Mouse (Mus musculus) left cerebral cortex, adult 8-10 months (tissue): ENCODE results near the gene Rsbn1l. TPM values are rescaled to one million over a fixed set of nuclear protein-coding genes. Genes with fewer than 3 reads are reported as not detected.

ENCODE experiments used
- total RNA-seq, 4 experiments: library from RNA; stranded (reverse); gene quantifications; 2 replicates each; pipeline ENCODE4 v1.2.4; 2022

The Rsbn1l gene
- total RNA-seq, 4 experiments from 2014 or later: 17.9 to 19.3 (median 19.0) TPM

Other genes with a start within 250 kb of the Rsbn1l start
- 10 to 100 TPM; 14.1 to 16.6 (median 15.0) TPM for gene Phtf2, start 74.3 kb downstream of the Rsbn1l start, total RNA-seq
- gene Tmem60, start 74.2 kb downstream of the Rsbn1l start, total RNA-seq: 10 to 100 TPM; 23.1 to 25.3 (median 24.4) TPM
- gene Ptpn12, start 99.5 kb upstream of the Rsbn1l start, total RNA-seq: 10 to 100 TPM; 33.5 to 42.5 (median 37.1) TPM
- 1 to 10 TPM; 5.5 to 9.1 (median 7.4) TPM for gene Gsap, start 229.9 kb upstream of the Rsbn1l start, total RNA-seq